Mouse (Mus musculus) skeletal muscle tissue, adult 2 months (tissue): ENCODE results near the gene Ccdc34.

Source experiments
- DNase-seq: peaks from one replicate; pipeline ENCODE4 v3.0.0-alpha.2; 2012; ENCODE audit warnings: low read depth, low spot score

Ccdc34 gene

GRCm38 (mm10) chr2:109996411-109996810 lies 21.2 kb upstream of the Ccdc34 start:
- DNase-seq = peak; percentile 40

- DNase-seq = no peak
Measured at GRCm38 (mm10) chr2:110004668-110005067, 12.9 kb upstream of the Ccdc34 start.

GRCm38 (mm10) chr2:110005164-110005563 lies 12.5 kb upstream of the Ccdc34 start:
- DNase-seq = no peak

- DNase-seq = no peak
Measured at GRCm38 (mm10) chr2:110005596-110006239, 11.9 kb upstream of the Ccdc34 start.

- no peak for DNase-seq
Measured at GRCm38 (mm10) chr2:110007423-110008267, 10.0 kb upstream of the Ccdc34 start.

GRCm38 (mm10) chr2:110009449-110009848 lies 8.2 kb upstream of the Ccdc34 start:
- DNase-seq = no peak

GRCm38 (mm10) chr2:110012184-110012725 lies 5.4 kb upstream of the Ccdc34 start:
- DNase-seq = no peak

GRCm38 (mm10) chr2:110017087-110017486 lies 530 bp upstream of the Ccdc34 start:
- DNase-seq = no peak

- DNase-seq = peak; percentile 67
Measured at GRCm38 (mm10) chr2:110019656-110020055, 2.0 kb downstream of the Ccdc34 start.

GRCm38 (mm10) chr2:110020430-110020829 lies 2.8 kb downstream of the Ccdc34 start:
- DNase-seq = no peak

GRCm38 (mm10) chr2:110036265-110036664 lies 18.6 kb downstream of the Ccdc34 start:
- DNase-seq = no peak

GRCm38 (mm10) chr2:110036665-110037064 lies 19.0 kb downstream of the Ccdc34 start:
- DNase-seq = no peak

- no peak for DNase-seq
Measured at GRCm38 (mm10) chr2:110037221-110037620, 19.6 kb downstream of the Ccdc34 start.

- DNase-seq = no peak
Measured at GRCm38 (mm10) chr2:110038341-110038740, 20.7 kb downstream of the Ccdc34 start.

GRCm38 (mm10) chr2:110042861-110043760 lies 25.5 kb downstream of the Ccdc34 start:
- DNase-seq = no peak

- DNase-seq = no peak
Measured at GRCm38 (mm10) chr2:110058424-110058823, 40.8 kb downstream of the Ccdc34 start.

- no peak for DNase-seq
Measured at GRCm38 (mm10) chr2:110063131-110063530, 45.5 kb downstream of the Ccdc34 start.

- no peak for DNase-seq
Measured at GRCm38 (mm10) chr2:110068916-110069315, 51.3 kb downstream of the Ccdc34 start.

GRCm38 (mm10) chr2:110073023-110073422 lies 55.4 kb downstream of the Ccdc34 start:
- no peak for DNase-seq

- DNase-seq = no peak
Measured at GRCm38 (mm10) chr2:110074646-110075452, 57.2 kb downstream of the Ccdc34 start.

GRCm38 (mm10) chr2:110077240-110077639 lies 59.6 kb downstream of the Ccdc34 start:
- DNase-seq = no peak
